Mouse (Mus musculus): ENCODE measurements around the gene Cux1. TPM values are rescaled to one million over a fixed set of nuclear protein-coding genes. Genes with fewer than 3 reads are reported as not detected.

Cux1 gene
- polyA plus RNA-seq, 1 experiment, result 42.1 TPM

DNA sequence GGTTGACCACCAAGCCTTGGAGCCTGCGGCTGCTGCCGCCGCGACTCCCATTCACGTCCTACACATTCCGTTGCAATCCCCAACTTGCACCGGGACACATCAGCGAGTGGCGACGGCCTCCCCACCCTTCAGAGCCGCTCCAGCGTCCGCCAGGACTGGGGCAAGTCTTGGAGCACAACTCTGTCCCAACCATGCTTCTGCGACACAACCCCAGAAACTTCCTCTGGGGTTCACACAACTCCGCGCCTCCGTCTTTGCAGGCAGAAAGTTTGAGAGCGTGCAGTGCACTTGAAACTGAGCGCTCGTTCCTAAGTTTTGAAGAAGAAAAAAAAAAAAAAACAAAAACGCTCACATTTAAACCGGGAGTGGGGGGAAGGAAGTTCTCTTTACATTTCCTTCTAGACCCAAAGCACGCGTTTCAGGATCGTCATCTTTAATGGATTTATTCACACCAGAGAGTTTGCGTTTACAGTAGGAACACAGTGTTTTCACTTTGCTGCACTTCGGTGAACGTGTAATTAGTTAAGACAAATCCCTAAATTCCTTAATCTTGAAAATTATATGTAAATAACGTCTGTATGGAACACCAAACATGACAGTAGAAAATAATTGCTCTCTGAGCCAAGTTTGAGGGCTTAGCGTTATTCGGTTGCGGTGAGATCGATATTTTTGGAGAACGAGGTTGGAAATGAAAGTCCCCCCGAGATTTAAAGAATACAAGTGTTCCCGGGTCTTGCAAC lies 906 bp upstream of the Cux1 start:
- Histone ChIP-seq H3K36me3 (ENCODE audit: control insufficient read depth, insufficient read depth, low read length) (no peaks in the 10 kb centered on the region), H3K4me1 (ENCODE audit: control insufficient read depth, insufficient read depth, insufficient read length, low read length) (peaks cover 9% of the 10 kb centered on the region), H3K27me3 (ENCODE audit: control insufficient read depth, insufficient read depth, low read length) (peaks cover 7% of the 10 kb centered on the region; the same call in 1 of the 2 replicates), H3K4me3 (ENCODE audit: low read depth, low read length) (peak overlapping the region; percentile 100), H3K27ac (ENCODE audit: insufficient read depth, low read depth, low read length) (no peak overlapping the region)
- under 1% methylated on average over 36 of the region's 36 CpGs for WGBS
- TF ChIP-seq CTCF (IDR thresholded peaks at IDR 0.05; ENCODE audit: extremely low read depth, insufficient read length, insufficient replicate concordance, low read depth, low read length) (no peak), POLR2A (IDR thresholded peaks at IDR 0.05; ENCODE audit: low read depth, low read length) (no peak)

DNA sequence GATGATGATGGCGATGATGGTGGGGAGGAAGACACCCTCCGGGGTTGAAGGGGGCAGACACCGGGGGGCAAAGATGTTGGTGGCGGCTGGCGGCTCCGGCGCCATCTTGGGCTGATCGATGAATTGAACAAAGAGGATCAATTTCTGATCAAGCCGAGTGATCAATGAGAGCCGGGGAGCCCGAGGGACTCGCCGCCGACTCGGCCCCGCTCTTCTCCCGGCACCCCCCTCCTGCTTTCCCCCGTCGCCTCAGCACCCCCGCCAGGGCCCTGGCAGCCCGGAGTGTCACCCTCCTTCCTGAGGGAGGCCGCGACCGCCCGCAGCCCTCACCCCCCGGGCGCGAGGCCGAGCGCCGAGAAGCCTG lies 496 bp downstream of the Cux1 start:
- TF ChIP-seq POLR2A (IDR thresholded peaks at IDR 0.05; ENCODE audit: low read depth, low read length), result no peak
- no peak for TF ChIP-seq CTCF (IDR thresholded peaks at IDR 0.05; ENCODE audit: extremely low read depth, insufficient read length, insufficient replicate concordance, low read depth, low read length)
- Histone ChIP-seq H3K27ac (ENCODE audit: insufficient read depth, low read depth, low read length) (peak overlapping the region; percentile 77), H3K27me3 (ENCODE audit: control insufficient read depth, insufficient read depth, low read length) (peaks cover 7% of the 10 kb centered on the region; the same call in 1 of the 2 replicates), H3K4me3 (ENCODE audit: low read depth, low read length) (peak overlapping the region; percentile 100), H3K4me1 (ENCODE audit: control insufficient read depth, insufficient read depth, insufficient read length, low read length) (peaks cover 9% of the 10 kb centered on the region), H3K36me3 (ENCODE audit: control insufficient read depth, insufficient read depth, low read length) (no peaks in the 10 kb centered on the region)
- WGBS, result under 1% methylated on average over 30 of the region's 31 CpGs

DNA sequence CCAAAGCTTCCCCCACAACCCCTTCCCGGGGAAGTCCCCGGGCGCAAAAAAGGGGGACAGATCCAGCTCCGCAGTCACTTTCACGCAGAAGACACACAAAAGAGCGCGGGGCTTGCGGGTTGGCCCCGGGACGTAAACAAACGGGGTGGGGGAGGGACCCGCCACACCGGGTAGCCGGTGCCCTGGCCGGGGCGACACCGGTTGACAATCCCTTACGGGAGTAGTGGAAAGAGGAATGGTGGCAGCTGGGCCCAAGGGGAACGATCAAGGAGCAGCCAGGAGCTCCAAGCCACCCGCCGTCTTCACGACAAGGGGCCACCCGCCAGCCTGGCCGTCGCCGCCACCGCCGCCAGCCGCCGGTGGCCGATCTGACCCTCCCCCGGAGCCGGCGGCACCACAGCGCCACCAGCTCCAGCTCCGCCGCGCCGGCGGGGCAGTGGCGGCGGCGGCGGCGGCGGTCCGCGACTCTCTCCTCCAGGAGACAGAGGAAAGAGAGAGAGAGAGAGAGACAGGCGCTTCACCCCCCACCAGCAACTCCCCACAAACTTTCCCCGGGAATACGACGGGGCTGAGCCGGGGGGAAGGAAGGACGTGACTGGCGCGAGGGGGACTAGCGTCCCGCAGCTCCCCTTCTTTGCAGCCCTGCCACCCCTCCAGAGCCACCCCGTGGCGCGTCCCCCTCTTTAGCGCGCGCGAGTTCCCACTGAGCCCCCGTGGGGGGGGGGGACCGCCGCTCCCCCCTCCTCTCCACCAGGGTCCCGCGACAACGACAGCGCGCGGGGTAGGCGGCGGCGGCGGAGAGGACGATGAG lies 1.1 kb downstream of the Cux1 start:
- peak overlapping the region; percentile 77 for H3K27ac ChIP-seq (ENCODE audit: insufficient read depth, low read depth, low read length)
- peaks cover 7% of the 10 kb centered on the region; the same call in 1 of the 2 replicates for H3K27me3 ChIP-seq (ENCODE audit: control insufficient read depth, insufficient read depth, low read length)
- peak overlapping the region; percentile 100 for H3K4me3 ChIP-seq (ENCODE audit: low read depth, low read length)
- H3K4me1 ChIP-seq (ENCODE audit: control insufficient read depth, insufficient read depth, insufficient read length, low read length), result peaks cover 9% of the 10 kb centered on the region
- TF ChIP-seq CTCF (IDR thresholded peaks at IDR 0.05; ENCODE audit: extremely low read depth, insufficient read length, insufficient replicate concordance, low read depth, low read length), result no peak
- 0 out of 2 replicates have a peak, but pooled peaks have one; percentile 21 for TF ChIP-seq POLR2A (IDR thresholded peaks at IDR 0.05; ENCODE audit: low read depth, low read length)
- no peaks in the 10 kb centered on the region for H3K36me3 ChIP-seq (ENCODE audit: control insufficient read depth, insufficient read depth, low read length)
- under 1% methylated on average over 77 of the region's 79 CpGs for WGBS

DNA sequence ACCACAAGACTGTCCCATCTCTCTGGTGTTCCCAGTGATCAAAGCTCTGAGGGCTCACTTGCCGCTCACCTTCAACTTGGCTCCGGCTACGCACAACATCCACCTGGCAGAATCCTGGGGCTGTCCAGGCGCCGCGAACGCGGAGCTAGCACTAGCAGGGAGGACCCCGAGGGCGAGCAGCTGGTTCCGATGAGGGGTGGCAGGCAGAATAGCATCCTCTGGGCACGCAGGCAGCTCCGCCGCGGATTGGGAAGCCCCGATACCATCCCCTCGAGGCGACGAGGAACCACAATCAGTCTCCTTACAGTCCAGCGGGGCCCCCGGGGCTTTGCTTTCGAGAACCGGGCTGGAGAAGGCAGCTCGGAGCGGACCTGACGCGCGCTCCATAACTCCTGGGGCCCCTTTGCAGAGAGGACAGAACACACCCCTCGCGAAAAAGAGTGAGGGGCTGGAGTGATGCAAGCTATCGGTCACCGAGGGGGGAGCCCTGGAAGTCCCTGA lies 1.9 kb downstream of the Cux1 start:
- no peak overlapping the region for H3K27ac ChIP-seq (ENCODE audit: insufficient read depth, low read depth, low read length)

DNA sequence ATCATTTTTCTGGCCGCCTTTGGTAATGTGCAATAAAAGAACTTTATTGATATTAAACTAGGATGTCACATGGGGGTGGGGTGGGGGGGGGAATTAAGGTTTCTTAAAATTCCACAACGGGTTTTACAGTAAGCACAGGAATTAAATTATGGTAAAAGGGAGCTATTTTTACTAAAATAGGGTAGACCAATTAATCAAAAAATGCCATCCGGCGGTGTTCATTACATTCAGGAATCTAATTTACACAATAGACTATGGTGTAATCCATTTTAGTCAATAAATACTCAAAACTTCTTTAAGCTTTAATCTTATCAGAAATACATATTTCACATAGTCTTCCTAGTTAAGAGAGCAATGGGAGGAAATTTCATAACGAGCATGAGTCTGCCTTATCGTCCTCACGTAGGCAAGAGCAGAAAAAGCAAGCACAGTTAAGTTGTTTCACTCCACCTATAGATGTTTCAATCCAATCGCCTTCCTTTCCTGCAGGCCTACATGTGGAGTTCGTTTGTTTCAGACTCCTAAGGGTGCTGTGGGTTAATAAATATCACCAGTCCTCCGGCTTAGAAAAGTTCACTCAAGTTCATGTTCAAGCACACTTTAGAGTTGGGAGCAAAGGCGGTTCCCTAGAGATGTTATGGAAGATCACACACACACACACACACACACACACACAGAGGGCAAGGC lies 2.5 kb downstream of the Cux1 start:
- peaks cover 7% of the 10 kb centered on the region; the same call in 1 of the 2 replicates for H3K27me3 ChIP-seq (ENCODE audit: control insufficient read depth, insufficient read depth, low read length)
- TF ChIP-seq POLR2A (IDR thresholded peaks at IDR 0.05; ENCODE audit: low read depth, low read length), result no peak
- no peak for TF ChIP-seq CTCF (IDR thresholded peaks at IDR 0.05; ENCODE audit: extremely low read depth, insufficient read length, insufficient replicate concordance, low read depth, low read length)
- peak overlapping the region; percentile 100 for H3K4me3 ChIP-seq (ENCODE audit: low read depth, low read length)
- WGBS, result 49% methylated on average over 11 of the region's 11 CpGs
- no peaks in the 10 kb centered on the region for H3K36me3 ChIP-seq (ENCODE audit: control insufficient read depth, insufficient read depth, low read length)
- H3K27ac ChIP-seq (ENCODE audit: insufficient read depth, low read depth, low read length), result no peak overlapping the region
- H3K4me1 ChIP-seq (ENCODE audit: control insufficient read depth, insufficient read depth, insufficient read length, low read length), result peaks cover 11% of the 10 kb centered on the region

More for the DNA sequence above, 1.9 kb downstream of the Cux1 start:
- Histone ChIP-seq H3K27me3 (ENCODE audit: control insufficient read depth, insufficient read depth, low read length) (peaks cover 7% of the 10 kb centered on the region; the same call in 1 of the 2 replicates), H3K4me3 (ENCODE audit: low read depth, low read length) (peak overlapping the region; percentile 100), H3K4me1 (ENCODE audit: control insufficient read depth, insufficient read depth, insufficient read length, low read length) (peaks cover 11% of the 10 kb centered on the region), H3K36me3 (ENCODE audit: control insufficient read depth, insufficient read depth, low read length) (no peaks in the 10 kb centered on the region)
- WGBS, result 2% methylated on average over 32 of the region's 32 CpGs
- TF ChIP-seq CTCF (IDR thresholded peaks at IDR 0.05; ENCODE audit: extremely low read depth, insufficient read length, insufficient replicate concordance, low read depth, low read length) (no peak), POLR2A (IDR thresholded peaks at IDR 0.05; ENCODE audit: low read depth, low read length) (no peak)

DNA sequence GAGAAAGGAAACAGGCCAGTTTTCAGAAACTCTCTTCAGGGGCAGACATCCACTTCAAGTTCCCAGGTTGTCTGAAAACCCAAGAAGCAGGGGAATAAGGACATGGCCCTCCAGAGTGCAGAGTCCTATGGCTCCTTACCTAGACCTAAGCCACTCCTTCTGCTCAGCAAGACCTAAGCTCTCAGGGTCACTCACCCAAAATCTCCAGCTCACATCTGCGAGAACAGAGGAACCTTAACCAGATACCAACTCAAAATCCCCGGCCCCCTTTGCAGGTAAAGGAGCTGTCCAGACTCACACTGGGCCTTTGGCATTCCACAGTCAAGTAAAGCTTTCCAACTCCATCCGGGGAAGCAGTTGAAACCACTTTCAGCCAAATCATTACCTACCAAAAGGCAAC lies 3.3 kb downstream of the Cux1 start:
- peaks cover 11% of the 10 kb centered on the region for H3K4me1 ChIP-seq (ENCODE audit: control insufficient read depth, insufficient read depth, insufficient read length, low read length)
- TF ChIP-seq CTCF (IDR thresholded peaks at IDR 0.05; ENCODE audit: extremely low read depth, insufficient read length, insufficient replicate concordance, low read depth, low read length), result no peak
- no peak for TF ChIP-seq POLR2A (IDR thresholded peaks at IDR 0.05; ENCODE audit: low read depth, low read length)
- peaks cover 4% of the 10 kb centered on the region; the same call in 1 of the 2 replicates for H3K27me3 ChIP-seq (ENCODE audit: control insufficient read depth, insufficient read depth, low read length)
- H3K36me3 ChIP-seq (ENCODE audit: control insufficient read depth, insufficient read depth, low read length), result no peaks in the 10 kb centered on the region
- H3K27ac ChIP-seq (ENCODE audit: insufficient read depth, low read depth, low read length), result no peak overlapping the region
- WGBS, result 84% methylated on average over 3 of the region's 3 CpGs
- no peak overlapping the region for H3K4me3 ChIP-seq (ENCODE audit: low read depth, low read length)
